Comparison of ENCODE assay signal across 9 mouse cellular contexts in the genomic region with DNA sequence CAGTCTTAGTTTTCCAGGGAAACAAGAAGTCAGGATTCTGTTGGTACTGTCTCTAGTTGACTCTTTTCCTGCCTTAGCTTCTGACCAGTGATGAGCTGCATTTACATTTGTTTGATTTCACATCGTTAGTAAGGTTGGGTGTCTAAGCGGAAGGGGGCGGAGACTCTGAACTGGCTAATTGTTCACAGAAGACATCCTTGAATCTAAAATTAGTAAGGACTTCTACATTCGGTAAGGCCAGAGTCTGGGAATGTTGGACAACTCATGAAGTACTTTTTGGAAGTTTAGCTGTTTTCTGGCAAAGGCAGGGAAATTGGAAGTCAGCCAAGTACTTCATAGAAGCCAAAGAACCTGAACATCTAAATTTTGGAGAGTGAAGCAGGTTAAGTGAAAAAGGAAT.
A peak's percentile ranks its signal among the peaks of the same experiment; 100 is the strongest.
DNase-seq lines count a peak whose midpoint lies in the region; ATAC-seq and TF ChIP-seq lines count a peak whose summit lies in the region.
"Had no signal": no experiment of that assay in that cellular context is flagged by ENCODE, and none has a peak within 500 bp of the region (broad histone marks: within the 10 kb centered on the region; RNA-seq: fewer than 3 reads in every experiment).

No protein-coding gene starts in this region.

- H3K27me3 ChIP-seq in heart, embryonic 12.5 days (replicated peaks) = no peaks in the 10 kb centered on the region
- no peaks in the 10 kb centered on the region for H3K27me3 ChIP-seq in hindbrain, embryonic 15.5 days
- no peaks in the 10 kb centered on the region for H3K27me3 ChIP-seq in midbrain, embryonic 15.5 days (replicated peaks)

- peaks cover 49% of the 10 kb centered on the region for H3K4me1 ChIP-seq in heart, embryonic 12.5 days (replicated peaks)
- peaks cover 17% of the 10 kb centered on the region for H3K4me1 ChIP-seq in hindbrain, embryonic 15.5 days (replicated peaks)
- 0 out of 2 replicates have a peak, but pooled peaks cover 8% of the 10 kb centered on the region for H3K4me1 ChIP-seq in midbrain, embryonic 15.5 days

- H3K9ac ChIP-seq in heart, embryonic 12.5 days = no peak overlapping the region
- H3K9ac ChIP-seq in hindbrain, embryonic 15.5 days = no peak overlapping the region
- no peak overlapping the region for H3K9ac ChIP-seq in midbrain, embryonic 15.5 days

- intact Hi-C loops in left cerebral cortex, postnatal 4 days (cut with DNase I) = no loop called here

- H3K4me3 ChIP-seq in heart, embryonic 12.5 days = no peak overlapping the region
- peak overlapping the region; percentile 21 for H3K4me3 ChIP-seq in hindbrain, embryonic 15.5 days
- no peak overlapping the region for H3K4me3 ChIP-seq in midbrain, embryonic 15.5 days

- no peak overlapping the region for H3K4me2 ChIP-seq in heart, embryonic 12.5 days
- peak overlapping the region; percentile 71 for H3K4me2 ChIP-seq in hindbrain, embryonic 15.5 days
- H3K4me2 ChIP-seq in midbrain, embryonic 15.5 days = 0 out of 2 replicates have a peak overlapping the region, but pooled peaks have one; percentile 16

- DNase-seq in heart, adult 18-20 months = peak; percentile 61 to 71
- DNase-seq in brain, embryonic 14.5 days (ENCODE audit: low read depth) = peak; percentile 15
- no peak for DNase-seq in thymus, postnatal 36 days
- DNase-seq in left cerebral cortex, postnatal 4 days = no peak
- no peak for DNase-seq in embryo, embryonic 11 days

- H3K9me3 ChIP-seq in heart, embryonic 12.5 days (replicated peaks) = no peaks in the 10 kb centered on the region
- no peaks in the 10 kb centered on the region for H3K9me3 ChIP-seq in hindbrain, embryonic 15.5 days
- no peaks in the 10 kb centered on the region for H3K9me3 ChIP-seq in midbrain, embryonic 15.5 days
- H3K9me3 ChIP-seq: G1E had no signal

- H3K36me3 ChIP-seq in heart, embryonic 12.5 days = no peaks in the 10 kb centered on the region
- no peaks in the 10 kb centered on the region for H3K36me3 ChIP-seq in hindbrain, embryonic 15.5 days
- H3K36me3 ChIP-seq in midbrain, embryonic 15.5 days (replicated peaks) = no peaks in the 10 kb centered on the region

- 60% methylated on average over 4 of the region's 4 CpGs for WGBS in heart, embryonic 12.5 days
- 51% methylated on average over 4 of the region's 4 CpGs for WGBS in hindbrain, embryonic 15.5 days
- 62% methylated on average over 4 of the region's 4 CpGs for WGBS in midbrain, embryonic 15.5 days

- ATAC-seq in heart, embryonic 12.5 days (ENCODE audit: insufficient number of reproducible peaks, low FRiP score) = no peak
- ATAC-seq in hindbrain, embryonic 15.5 days (ENCODE audit: low FRiP score, low read depth) = no peak
- no peak for ATAC-seq in midbrain, embryonic 15.5 days (replicated peaks)

- TF ChIP-seq POLR2A in brain, embryonic 14.5 days (IDR thresholded peaks at IDR 0.05; ENCODE audit: borderline replicate concordance, extremely low read depth, insufficient read depth, insufficient read length, poor library complexity, severe bottlenecking) = no peak

- no peak overlapping the region; the same call in 1 of the 2 replicates for H3K27ac ChIP-seq in heart, embryonic 12.5 days (ENCODE audit: poor library complexity, severe bottlenecking)
- no peak overlapping the region for H3K27ac ChIP-seq in hindbrain, embryonic 15.5 days (replicated peaks)
- H3K27ac ChIP-seq in midbrain, embryonic 15.5 days = no peak overlapping the region

- TF ChIP-seq CTCF in brain, embryonic 14.5 days (IDR thresholded peaks at IDR 0.05; ENCODE audit: borderline replicate concordance, extremely low read depth, insufficient read depth, insufficient read length) = no peak

Comparison
In these comparisons a context has a peak if more than half of its experiments do, and no peak if none do; other contexts are left out.
1. DNase-seq: peak in heart, adult 18-20 months (2 of 2) and brain, embryonic 14.5 days (single experiment); none in thymus, postnatal 36 days (0 of 2), left cerebral cortex, postnatal 4 days (single experiment) and embryo, embryonic 11 days (single experiment).